Mouse (Mus musculus) B cell, adult (primary cell): ENCODE data around the gene Kcnmb4. TPM values are rescaled to one million over a fixed set of nuclear protein-coding genes. Genes with fewer than 3 reads are reported as not detected.

Experiments
- total RNA-seq: library from RNA; stranded (reverse); gene quantifications from 4 replicates; pipeline ENCODE4 v1.2.4, GENCODE M21; 2023; ENCODE audit not compliant: inconsistent age

Kcnmb4 gene
- 0.42 to 3.3 TPM (median 0.77 TPM) in 4 replicates for total RNA-seq

GRCm38 (mm10) chr10:116473759-116474549 lies at the start of gene Kcnmb4:
TSS of gene Kcnmb4 (minus strand) at chr10:116473878.

Other genes with a start within 250 kb of the Kcnmb4 start
- gene Ptprb, start 198.4 kb downstream of the Kcnmb4 start, total RNA-seq, result 0.03 TPM in 1 of 4 replicates, not detected in the others
- 132 to 154 TPM (median 152 TPM) in 4 replicates for gene Cnot2, start 107.6 kb upstream of the Kcnmb4 start, total RNA-seq